Mouse (Mus musculus) gastrocnemius, postnatal 14 days (tissue): Measurements from ENCODE around the gene Trim30b. TPM values are rescaled to one million over a fixed set of nuclear protein-coding genes. Genes with fewer than 3 reads are reported as not detected.
"Not testable (repeated sequence)": the region's sequence is repeated elsewhere in the genome, so short reads cannot be mapped to it uniquely, and the experiment has no call there.

Experiments
- DNase-seq: peaks from one replicate; pipeline ENCODE4 v3.0.0; 2021; ENCODE audit warnings: mixed read lengths
- intact Hi-C: fragments of 180-260 bp; cut with DNase I; formaldehyde crosslinking; loops from one replicate; pipeline ENCODE4 v1.15.1; 2025; ENCODE audit warnings: low total_unique reads
- long read RNA-seq, 2 experiments: library from polyadenylated mRNA; stranded (forward); transcript quantifications; one replicate each; pipeline ENCODE4 v2.0.0; 2021
- total RNA-seq, 2 experiments: library from RNA; stranded (reverse); gene quantifications; 2 replicates each; pipeline ENCODE4 v1.2.3; 2021

Trim30b gene
- not detected for total RNA-seq
- long read RNA-seq, experiment 1, result 0 reads
- long read RNA-seq, experiment 2, result 0 reads

- no peak for DNase-seq
- intact Hi-C loops, result no loop called here
These were observed at the start of gene Trim30b for GRCm38 (mm10) chr7:104369736-104370414. Gene Trim30b, minus strand, starts transcription at chr7:104369884.

- intact Hi-C loops, result no loop called here
These were observed 34.8 kb upstream of the Trim30b start for GRCm38 (mm10) chr7:104404460-104404950.

GRCm38 (mm10) chr7:104401140-104401539 is 31.5 kb upstream of the Trim30b start:
- DNase-seq, result no peak

More at GRCm38 (mm10) chr7:104404460-104404950, 34.8 kb upstream of the Trim30b start:
- DNase-seq, result no peak

GRCm38 (mm10) chr7:104400698-104401097 is 31.0 kb upstream of the Trim30b start, which contains the start of gene Trim30c:
Gene Trim30c, minus strand, starts transcription at chr7:104400837.
- intact Hi-C loops, result no loop called here

More at GRCm38 (mm10) chr7:104401140-104401539, 31.5 kb upstream of the Trim30b start:
- intact Hi-C loops, result no loop called here

GRCm38 (mm10) chr7:104398492-104398891 is 28.8 kb upstream of the Trim30b start:
- intact Hi-C loops, result no loop called here
- no peak for DNase-seq

More at GRCm38 (mm10) chr7:104400698-104401097, 31.0 kb upstream of the Trim30b start, which contains the start of gene Trim30c:
- DNase-seq, result no peak

- intact Hi-C loops, result no loop called here
- DNase-seq, result no peak
These were observed 3.3 kb downstream of the Trim30b start for GRCm38 (mm10) chr7:104366339-104366738.

- intact Hi-C loops, result no loop called here
- no peak for DNase-seq
These were observed 16.1 kb downstream of the Trim30b start for GRCm38 (mm10) chr7:104353600-104353967.

- intact Hi-C loops, result no loop called here
- DNase-seq, result peak; percentile 57
These were observed 16.7 kb downstream of the Trim30b start, which contains the start of gene Trim12c for GRCm38 (mm10) chr7:104352717-104353599. Gene Trim12c, minus strand, starts transcription at chr7:104353362.

- intact Hi-C loops, DNase-seq: not testable (repeated sequence)
These were observed 21.6 kb downstream of the Trim30b start for GRCm38 (mm10) chr7:104348043-104348442.

GRCm38 (mm10) chr7:104340744-104341143 is 28.9 kb downstream of the Trim30b start:
- intact Hi-C loops, DNase-seq: not testable (repeated sequence)

GRCm38 (mm10) chr7:104335547-104335946 is 34.1 kb downstream of the Trim30b start:
- intact Hi-C loops, DNase-seq: not testable (repeated sequence)

- intact Hi-C loops, DNase-seq: not testable (repeated sequence)
These were observed 40.5 kb downstream of the Trim30b start, which contains the start of gene Trim34b for GRCm38 (mm10) chr7:104329171-104329570. Gene Trim34b, plus strand, starts transcription at chr7:104329471.

GRCm38 (mm10) chr7:104322028-104322427 is 47.7 kb downstream of the Trim30b start:
- no peak for DNase-seq
- intact Hi-C loops, result no loop called here

GRCm38 (mm10) chr7:104315369-104316080 is 54.2 kb downstream of the Trim30b start, which contains the start of gene Trim12a:
Gene Trim12a, minus strand, starts transcription at chr7:104315466.
- intact Hi-C loops, result not testable (repeated sequence)

GRCm38 (mm10) chr7:104314796-104315353 is 54.8 kb downstream of the Trim30b start:
- intact Hi-C loops, result no loop called here
- DNase-seq, result no peak

More at GRCm38 (mm10) chr7:104315369-104316080, 54.2 kb downstream of the Trim30b start, which contains the start of gene Trim12a:
- not testable (repeated sequence) for DNase-seq
